Mouse (Mus musculus) gastrocnemius, postnatal 25 days (tissue): Measurements from ENCODE around the gene Fam234a. TPM values are rescaled to one million over a fixed set of nuclear protein-coding genes. Genes with fewer than 3 reads are reported as not detected.
"Not testable (repeated sequence)": the region's sequence is repeated elsewhere in the genome, so short reads cannot be mapped to it uniquely, and the experiment has no call there.

Experiments used
- DNase-seq: peaks from one replicate; pipeline ENCODE4 v3.0.0; 2022
- long read RNA-seq, 2 experiments: library from polyadenylated mRNA; stranded (forward); transcript quantifications; one replicate each; pipeline ENCODE4 v2.0.0; 2021
- total RNA-seq, 2 experiments: library from RNA; stranded (reverse); gene quantifications; 1 replicate in 1 of 2; 2 replicates in 1 of 2; pipeline ENCODE4 v1.2.3; 2021

Gene Fam234a
- 10 to 100 TPM; 61.0 to 71.0 TPM for total RNA-seq
- long read RNA-seq, experiment 1, transcript Fam234a-202 (12 exons, 2,629 nt), result minor isoform, 8 of 45 reads
- long read RNA-seq, experiment 1, transcript Fam234a-201 (13 exons, 3,714 nt), result major isoform, 10 of 45 reads
- long read RNA-seq, experiment 1, partial matches to known transcripts, result 9 of 45 reads
- long read RNA-seq, experiment 1, other reads (novel, unspliced or antisense), result 11 of 45 reads
- long read RNA-seq, experiment 2, transcript Fam234a-206 (12 exons, 2,749 nt), result minor isoform, 6 of 72 reads
- long read RNA-seq, experiment 2, transcript Fam234a-201 (13 exons, 3,714 nt), result major isoform, 22 of 72 reads
- long read RNA-seq, experiment 2, transcript Fam234a-202 (12 exons, 2,629 nt), result minor isoform, 14 of 72 reads
- long read RNA-seq, experiment 2, transcript Fam234a-209 (13 exons, 2,833 nt), result minor isoform, 8 of 72 reads
- long read RNA-seq, experiment 2, partial matches to known transcripts, result 7 of 72 reads
- long read RNA-seq, experiment 2, other reads (novel, unspliced or antisense), result 12 of 72 reads

- DNase-seq, result peak; percentile 97
Measured at GRCm38 (mm10) chr17:26244101-26244841, at the start of gene Fam234a. Fam234a (minus strand) TSS chr17:26244242.

GRCm38 (mm10) chr17:26289475-26289874, 45.4 kb upstream of the Fam234a start:
- DNase-seq, result no peak

GRCm38 (mm10) chr17:26286199-26286955, 42.3 kb upstream of the Fam234a start:
- DNase-seq, result no peak

GRCm38 (mm10) chr17:26276711-26277110, 32.7 kb upstream of the Fam234a start:
- DNase-seq, result no peak

- DNase-seq, result no peak
Measured at GRCm38 (mm10) chr17:26275933-26276332, 31.9 kb upstream of the Fam234a start.

GRCm38 (mm10) chr17:26272586-26272985, 28.5 kb upstream of the Fam234a start:
- DNase-seq, result no peak

GRCm38 (mm10) chr17:26269577-26269976, 25.5 kb upstream of the Fam234a start:
- DNase-seq, result not testable (repeated sequence)

- DNase-seq, result no peak
Measured at GRCm38 (mm10) chr17:26268851-26269250, 24.8 kb upstream of the Fam234a start.

- no peak for DNase-seq
Measured at GRCm38 (mm10) chr17:26262384-26262783, 18.3 kb upstream of the Fam234a start.

GRCm38 (mm10) chr17:26261826-26262225, 17.8 kb upstream of the Fam234a start:
- no peak for DNase-seq

GRCm38 (mm10) chr17:26255313-26255712, 11.3 kb upstream of the Fam234a start:
- no peak for DNase-seq

- no peak for DNase-seq
Measured at GRCm38 (mm10) chr17:26253399-26253798, 9.4 kb upstream of the Fam234a start.

- DNase-seq, result peak; percentile 92
Measured at GRCm38 (mm10) chr17:26252539-26253251, 8.7 kb upstream of the Fam234a start, which contains the start of gene Luc7l. Luc7l (plus strand) TSS chr17:26252896.

- DNase-seq, result no peak
Measured at GRCm38 (mm10) chr17:26251886-26252538, 8.0 kb upstream of the Fam234a start.

GRCm38 (mm10) chr17:26243471-26244100, 456 bp downstream of the Fam234a start:
- peak; percentile 76 for DNase-seq

- no peak for DNase-seq
Measured at GRCm38 (mm10) chr17:26240990-26241389, 3.1 kb downstream of the Fam234a start.

- DNase-seq, result no peak
Measured at GRCm38 (mm10) chr17:26240120-26240790, 3.8 kb downstream of the Fam234a start.

GRCm38 (mm10) chr17:26239551-26239950, 4.5 kb downstream of the Fam234a start:
- DNase-seq, result no peak

GRCm38 (mm10) chr17:26237667-26238066, 6.4 kb downstream of the Fam234a start:
- DNase-seq, result no peak
